Mouse (Mus musculus): ENCODE results near the gene Abhd4.

Abhd4 gene

DNA sequence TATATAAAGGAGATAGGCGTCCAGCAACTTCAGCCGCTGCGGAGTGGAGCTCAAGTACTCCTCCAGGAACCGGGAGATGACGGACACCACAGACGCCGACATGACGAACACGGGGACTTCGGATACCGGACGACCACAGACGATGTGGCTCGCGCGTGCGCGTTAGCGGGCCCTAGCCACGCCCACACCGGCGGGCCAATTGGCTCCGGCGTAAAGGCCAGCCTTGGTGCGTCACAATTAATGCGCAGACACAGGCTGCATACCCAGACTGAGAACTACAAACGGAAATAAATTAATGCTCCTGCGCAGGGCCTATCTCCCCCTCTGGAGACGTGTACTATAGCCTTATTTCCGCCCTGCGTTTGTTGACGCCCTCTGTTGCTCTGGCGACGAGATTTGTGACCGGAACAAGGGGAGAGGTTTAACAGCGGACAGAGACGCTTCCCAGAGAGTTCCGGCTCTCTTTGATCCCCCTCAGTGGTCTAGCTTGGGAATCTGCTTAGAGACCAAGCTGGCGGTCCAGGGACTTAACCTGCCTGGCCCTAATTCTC lies at the start of gene Abhd4, which contains the start of gene Dad1:
TSS of gene Abhd4 (plus strand) at position 448 of the 551 bp plus-strand sequence.
TSS of gene Dad1 (minus strand) at position 364 of the 551 bp plus-strand sequence.
- DNase-seq (ENCODE audit: inconsistent ontology term): peak; percentile 98

DNA sequence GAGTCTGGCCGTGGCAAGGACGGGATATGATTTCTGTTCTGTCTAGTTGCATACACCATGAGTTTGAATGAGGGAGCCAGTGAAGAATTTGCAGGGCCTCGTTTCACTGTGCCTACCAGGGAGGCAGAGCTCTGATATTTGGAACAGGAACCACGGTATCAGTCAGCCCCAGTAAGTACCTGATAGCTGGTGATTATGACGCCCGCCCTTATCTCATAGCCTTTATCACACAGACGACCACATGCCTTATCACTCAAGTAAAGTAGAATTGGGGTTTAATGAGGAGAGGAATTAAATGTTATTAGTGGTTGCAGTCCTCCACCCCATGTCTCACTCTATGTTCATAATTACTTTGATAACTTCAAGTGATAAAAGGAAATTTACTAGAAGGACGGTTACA lies 49.7 kb upstream of the Abhd4 start:
- no peak for DNase-seq (ENCODE audit: inconsistent ontology term)

GRCm38 (mm10) chr14:54204786-54205185 lies 49.2 kb upstream of the Abhd4 start:
- DNase-seq (ENCODE audit: inconsistent ontology term): no peak

DNA sequence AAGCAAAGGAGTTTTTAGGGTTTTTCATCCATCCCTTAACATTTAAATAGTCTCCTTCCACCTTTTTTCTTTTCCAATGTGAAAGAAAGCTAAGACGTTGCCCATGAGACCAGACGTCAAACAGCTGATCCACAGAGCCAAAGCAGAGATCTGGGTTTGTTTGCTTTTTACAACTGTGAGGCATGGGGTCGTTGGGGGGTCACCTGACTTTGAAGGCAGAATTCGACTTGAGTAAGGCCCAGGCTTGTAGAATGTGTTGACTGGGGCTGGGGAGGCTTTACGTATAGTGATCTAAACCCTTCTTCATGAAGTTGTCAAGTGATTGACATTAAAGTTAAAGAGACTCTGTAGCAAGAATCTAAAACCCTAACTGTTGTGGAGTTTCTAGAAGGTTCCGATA lies 48.1 kb upstream of the Abhd4 start:
- DNase-seq (ENCODE audit: inconsistent ontology term): no peak

DNA sequence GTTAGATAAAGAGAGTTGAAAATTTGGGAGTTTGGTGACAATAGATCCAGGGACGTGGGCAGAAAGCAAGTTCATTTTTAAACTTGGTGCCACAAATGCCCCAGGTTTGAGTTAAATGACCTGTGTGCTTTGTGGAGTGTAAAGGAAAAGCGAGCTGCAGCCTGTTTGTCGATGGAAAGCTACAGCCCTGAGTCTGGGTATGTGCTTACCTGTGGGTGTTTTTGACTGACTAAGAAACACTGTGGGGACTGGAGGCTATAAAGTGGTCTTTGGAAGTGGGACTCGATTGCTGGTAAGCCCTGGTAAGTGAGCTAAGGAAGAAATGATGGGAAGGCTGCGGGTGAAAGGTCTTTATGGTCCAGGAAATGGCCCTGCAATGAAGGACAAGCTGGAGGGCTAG lies 47.7 kb upstream of the Abhd4 start:
- no peak for DNase-seq (ENCODE audit: inconsistent ontology term)

GRCm38 (mm10) chr14:54206750-54207550 lies 47.0 kb upstream of the Abhd4 start:
- no peak for DNase-seq (ENCODE audit: inconsistent ontology term)

DNA sequence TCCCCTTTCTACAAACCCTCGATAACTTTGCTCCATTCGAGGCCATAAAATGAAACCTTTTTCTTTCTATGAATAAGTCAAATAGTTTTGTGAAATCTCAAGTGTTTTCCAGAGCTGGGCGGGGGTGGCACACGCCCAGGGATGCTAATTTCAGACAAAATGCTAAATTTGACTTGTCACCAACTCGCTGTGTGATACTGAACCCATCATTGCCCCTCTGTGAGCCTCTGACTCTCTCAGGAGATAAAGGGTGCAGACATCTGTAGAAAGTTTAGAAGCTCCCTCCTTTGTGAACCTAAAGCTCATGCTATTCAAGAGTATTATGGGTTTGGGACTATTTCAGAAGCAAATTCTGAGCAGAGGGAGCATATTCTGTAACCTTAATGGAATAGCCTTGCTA lies 46.1 kb upstream of the Abhd4 start:
- DNase-seq (ENCODE audit: inconsistent ontology term): no peak

DNA sequence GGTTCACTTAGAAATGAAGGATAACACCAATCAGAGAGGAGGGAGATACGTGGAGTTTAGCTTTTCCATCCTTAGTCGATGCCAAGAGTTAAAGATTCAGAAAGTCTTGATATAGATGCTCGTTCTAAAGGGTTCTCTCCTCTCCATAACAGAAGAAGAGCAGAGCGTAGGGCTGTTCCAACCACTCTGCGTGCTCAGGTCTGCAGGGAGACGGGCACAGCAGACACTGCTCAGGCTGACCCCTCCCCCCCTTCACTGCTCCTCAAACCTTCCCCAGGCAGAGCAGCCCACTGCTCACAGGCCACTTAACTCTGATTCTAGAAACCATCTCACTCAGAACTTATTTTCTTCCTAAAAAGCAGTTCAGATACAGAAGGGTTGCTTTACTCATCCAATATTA lies 45.2 kb upstream of the Abhd4 start:
- no peak for DNase-seq (ENCODE audit: inconsistent ontology term)

- no peak for DNase-seq (ENCODE audit: inconsistent ontology term)
Observed at GRCm38 (mm10) chr14:54209932-54210331, 44.1 kb upstream of the Abhd4 start.

GRCm38 (mm10) chr14:54210401-54210800 lies 43.6 kb upstream of the Abhd4 start:
- no peak for DNase-seq (ENCODE audit: inconsistent ontology term)

DNA sequence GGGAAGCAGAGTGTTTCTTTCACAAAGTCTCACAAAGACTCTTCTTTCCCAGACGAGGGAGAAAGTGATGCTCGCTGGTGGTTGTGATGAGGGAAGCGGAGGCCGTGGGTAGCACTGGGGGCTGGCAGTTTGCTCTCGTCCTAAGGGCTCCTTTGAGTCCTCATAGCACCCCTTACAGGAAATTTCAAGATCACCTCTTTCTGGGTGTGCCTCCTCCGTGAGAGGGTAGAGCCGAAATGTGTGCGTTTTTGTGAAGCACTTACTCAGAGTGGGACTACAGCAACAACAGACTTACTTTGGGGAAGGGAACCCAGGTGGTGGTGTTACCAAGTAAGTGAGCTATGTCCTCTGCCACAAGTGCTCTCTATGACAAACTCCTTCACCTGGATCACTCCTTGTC lies 42.8 kb upstream of the Abhd4 start:
- no peak for DNase-seq (ENCODE audit: inconsistent ontology term)

DNA sequence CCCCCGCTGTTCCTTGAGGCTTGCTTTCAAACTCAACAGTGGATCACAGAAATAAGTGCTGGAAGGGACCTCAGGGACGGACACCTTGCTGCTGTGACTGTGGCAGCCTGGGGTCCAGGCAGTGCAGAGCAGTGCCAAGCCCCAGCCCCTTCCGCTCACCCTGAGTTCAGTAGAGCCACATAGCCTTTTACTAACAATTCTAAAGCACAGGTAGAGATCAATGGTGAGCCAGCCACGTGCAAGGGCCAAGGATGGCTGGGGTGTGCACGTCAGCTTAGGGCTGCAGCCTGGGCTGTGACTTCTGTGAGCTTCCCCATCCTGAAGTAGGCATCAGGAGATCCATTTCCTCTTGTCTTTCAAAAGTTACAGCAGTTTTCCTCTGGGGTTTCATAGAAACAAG lies 42.2 kb upstream of the Abhd4 start:
- no peak for DNase-seq (ENCODE audit: inconsistent ontology term)

- DNase-seq (ENCODE audit: inconsistent ontology term): no peak
Observed at GRCm38 (mm10) chr14:54213734-54214133, 40.3 kb upstream of the Abhd4 start.

- no peak for DNase-seq (ENCODE audit: inconsistent ontology term)
Observed at GRCm38 (mm10) chr14:54214477-54214876, 39.5 kb upstream of the Abhd4 start.

DNA sequence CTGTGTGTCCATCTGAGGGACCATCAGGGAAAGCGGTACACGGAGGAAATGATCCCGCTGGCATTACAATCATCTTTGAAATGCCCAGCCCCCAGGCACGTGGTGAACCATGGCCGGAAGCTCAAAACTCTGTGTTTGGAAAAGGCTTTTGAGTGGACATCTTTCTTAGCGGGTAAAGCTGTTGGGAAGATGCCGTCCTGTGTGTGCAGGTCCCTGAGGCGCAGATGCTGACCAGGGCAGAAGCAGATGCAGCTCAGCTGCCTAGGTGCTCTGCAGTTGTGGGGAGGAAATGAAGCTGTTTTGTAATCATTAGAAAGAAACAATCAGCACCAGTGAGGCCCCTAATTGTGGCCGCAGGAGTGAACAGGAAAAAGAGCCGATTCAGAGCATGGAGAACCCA lies 39.1 kb upstream of the Abhd4 start:
- DNase-seq (ENCODE audit: inconsistent ontology term): no peak

GRCm38 (mm10) chr14:54216126-54216525 lies 37.9 kb upstream of the Abhd4 start:
- no peak for DNase-seq (ENCODE audit: inconsistent ontology term)

DNA sequence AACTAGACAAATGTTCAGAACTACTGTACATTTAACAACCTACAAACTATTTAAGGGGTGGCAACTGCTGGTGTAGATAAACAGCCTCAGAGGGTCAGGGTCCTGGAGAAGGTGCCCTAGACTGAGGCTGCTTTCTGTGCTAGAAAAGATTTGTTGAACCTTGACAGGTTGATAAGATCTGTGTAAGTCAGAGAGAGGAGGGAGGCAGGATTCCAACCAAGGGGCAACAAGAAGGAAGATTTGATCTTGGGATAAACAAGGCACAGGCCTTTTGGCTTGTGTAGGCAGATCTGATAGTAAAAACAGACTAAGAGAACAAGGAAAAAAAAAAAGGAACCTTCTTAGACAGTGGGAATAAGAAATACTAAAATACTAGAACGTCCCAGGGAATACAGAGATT lies 35.8 kb upstream of the Abhd4 start:
- DNase-seq (ENCODE audit: inconsistent ontology term): no peak

DNA sequence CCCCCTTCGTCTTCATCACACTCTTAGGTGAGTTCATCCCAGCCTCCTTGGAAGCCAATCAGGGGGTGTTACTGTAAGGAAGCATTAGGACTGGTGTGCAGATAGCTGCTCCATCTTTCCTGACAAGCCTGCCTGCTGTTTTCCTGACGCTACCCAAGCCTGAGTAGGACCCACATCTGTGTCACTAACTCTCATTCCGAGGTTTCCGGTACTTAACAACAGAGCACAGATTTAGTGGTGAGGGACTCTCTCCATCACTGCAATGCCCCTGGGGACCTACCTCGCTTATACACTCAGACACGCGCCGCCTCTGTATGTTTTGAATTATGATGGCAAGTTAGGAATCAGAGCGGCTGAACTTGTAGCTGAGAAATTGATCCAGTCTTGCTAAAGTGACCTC lies 35.3 kb upstream of the Abhd4 start:
- no peak for DNase-seq (ENCODE audit: inconsistent ontology term)

DNA sequence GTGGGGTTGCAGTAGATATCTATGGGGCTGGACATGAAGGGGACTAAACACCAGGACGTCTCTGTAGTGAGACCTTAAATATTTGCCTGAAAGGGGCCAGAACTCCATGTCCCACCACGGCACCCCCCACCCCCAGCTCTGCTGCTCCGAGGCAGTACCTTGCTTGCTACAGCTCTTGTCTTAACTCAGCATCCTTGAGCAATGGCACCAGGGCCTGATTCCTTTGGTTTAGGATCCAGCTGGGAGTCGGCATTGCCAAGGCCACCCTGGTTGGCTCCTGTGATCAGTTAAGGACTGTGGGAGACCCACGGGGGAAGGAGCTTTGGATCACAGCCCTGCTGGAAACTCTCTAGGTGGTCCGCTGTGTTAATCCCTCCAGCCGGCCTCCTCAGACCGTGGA lies 34.7 kb upstream of the Abhd4 start:
- DNase-seq (ENCODE audit: inconsistent ontology term): no peak

DNA sequence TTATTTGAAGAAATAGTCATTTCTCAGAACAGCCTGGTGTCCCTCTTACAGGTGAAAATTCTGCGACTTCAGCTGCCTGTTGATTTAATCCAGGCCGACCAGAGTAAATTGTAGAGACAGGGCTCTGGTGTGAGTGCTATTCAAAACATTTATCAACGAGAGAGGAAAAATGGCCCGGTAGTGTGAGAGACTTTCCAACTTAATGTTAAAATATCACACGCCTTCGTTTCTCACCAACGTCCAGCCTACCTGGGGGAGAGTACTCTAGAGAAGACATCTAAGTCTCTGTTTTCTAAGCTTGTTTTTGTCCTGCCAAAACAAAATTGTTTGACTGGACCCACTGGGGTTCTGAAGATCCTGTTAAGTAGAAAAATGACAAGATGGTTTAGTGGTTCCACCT lies 34.1 kb upstream of the Abhd4 start:
- DNase-seq (ENCODE audit: inconsistent ontology term): no peak

DNA sequence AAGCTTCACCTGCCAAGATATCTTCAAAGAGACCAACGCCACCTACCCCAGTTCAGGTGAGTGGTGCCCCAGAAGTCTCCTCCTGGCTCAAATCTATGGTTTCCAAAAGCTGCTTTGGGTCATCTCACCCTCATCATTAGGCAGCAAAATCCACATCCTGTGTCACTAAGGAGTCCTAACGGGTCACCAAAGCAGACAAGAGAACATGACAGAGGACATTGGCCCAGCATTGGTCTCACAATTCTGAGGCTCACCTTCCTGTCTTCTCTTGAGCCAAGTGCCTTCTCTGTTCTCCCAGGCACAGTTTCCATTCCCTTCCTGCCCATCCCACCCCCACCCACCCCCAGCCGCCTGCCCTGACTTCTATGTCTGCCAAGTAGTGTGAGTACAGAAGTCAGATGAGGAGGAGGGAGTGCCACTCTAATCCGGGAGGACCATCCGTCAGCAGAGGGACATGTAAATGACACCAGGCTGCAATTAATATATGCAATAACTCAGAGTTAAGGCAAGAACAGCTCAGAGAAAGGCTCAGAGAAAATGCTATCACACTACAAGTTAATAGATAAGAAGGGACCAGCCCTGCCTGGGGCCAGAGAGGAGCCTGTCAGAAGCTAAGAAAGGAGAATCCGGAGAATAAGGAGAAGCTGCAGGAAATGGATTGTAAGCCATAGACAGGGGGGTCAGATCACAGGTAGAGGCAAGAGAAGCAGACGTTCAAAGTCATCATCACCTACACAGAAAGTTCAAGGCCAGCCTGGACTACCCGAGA lies 33.1 kb upstream of the Abhd4 start:
- no peak for DNase-seq (ENCODE audit: inconsistent ontology term)

DNA sequence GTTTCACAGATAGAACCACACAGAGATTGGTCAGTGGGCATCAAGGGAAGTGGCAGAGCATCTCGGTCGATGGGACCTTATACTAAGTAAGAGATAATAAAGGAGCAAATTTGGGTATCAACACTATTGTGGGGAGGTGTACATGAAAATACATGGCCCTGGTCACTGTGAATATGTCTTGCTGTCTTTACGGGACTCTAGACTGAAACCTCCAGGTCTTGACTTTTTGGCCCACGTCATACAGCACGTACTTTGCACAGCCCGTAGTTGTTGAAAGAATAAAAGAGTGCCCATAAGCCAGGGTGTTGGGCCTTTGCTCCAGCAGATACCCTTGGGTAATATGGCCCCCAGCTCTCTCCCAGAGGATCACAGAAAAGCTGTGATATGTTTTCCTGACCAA lies 32.3 kb upstream of the Abhd4 start:
- DNase-seq (ENCODE audit: inconsistent ontology term): no peak

DNA sequence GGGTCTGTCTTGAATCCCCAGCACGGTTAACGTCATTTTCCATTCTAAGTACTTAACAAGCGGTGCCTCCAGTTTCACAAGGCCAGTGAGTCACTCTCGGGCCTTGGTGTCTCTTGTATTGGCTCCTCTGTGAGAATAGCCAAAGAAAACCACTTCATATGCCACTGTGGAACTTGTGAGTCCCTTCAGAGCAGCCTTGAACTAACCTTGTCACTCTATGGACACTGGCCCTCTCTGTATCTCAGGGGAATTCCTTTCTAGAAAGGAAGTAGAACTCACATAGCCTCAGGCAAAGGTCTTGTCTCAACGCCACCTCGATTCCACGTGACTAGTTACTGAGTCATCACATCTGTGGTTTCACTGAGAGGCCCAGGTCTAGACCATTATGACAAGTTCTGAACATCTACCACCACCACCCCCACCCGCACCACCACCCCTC lies 31.7 kb upstream of the Abhd4 start:
- DNase-seq (ENCODE audit: inconsistent ontology term): peak; percentile 88
